ENCODE assay signal across 1 mouse cellular context in the genomic region with DNA sequence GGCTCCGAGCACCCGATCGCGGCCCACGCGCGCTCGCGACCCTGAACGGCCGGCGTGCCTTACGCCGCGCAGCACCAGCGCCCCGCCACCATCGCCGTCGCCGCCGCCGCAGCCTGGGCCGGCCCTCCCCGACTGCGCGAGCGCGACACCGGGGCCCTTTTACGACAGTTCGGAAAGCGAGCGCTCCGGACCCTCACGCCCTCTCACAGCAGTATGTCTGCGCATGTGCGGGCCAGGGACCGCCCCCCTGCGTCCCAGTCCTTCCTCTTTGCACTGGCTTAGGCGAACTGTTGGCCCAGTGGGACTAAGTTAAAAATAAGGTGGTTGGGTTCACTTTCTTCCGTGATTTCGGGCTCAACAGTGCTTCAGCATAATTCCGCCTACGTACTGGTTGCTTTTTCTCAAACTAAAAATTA.
A peak's percentile ranks its signal among the peaks of the same experiment; 100 is the strongest.
TF ChIP-seq lines count a peak whose summit lies in the region.

A gene (minus strand): TSS at position 100 of the 416 bp plus-strand sequence.

TF ChIP-seq in CH12.LX, 34 proteins besides CTCF, POLR2A, EP300 and RAD21 (continued from another document):
- TF ChIP-seq E2F4 (IDR thresholded peaks at IDR 0.05; ENCODE audit: insufficient replicate concordance, low read depth, low read length) (no peak), CHD1 (IDR thresholded peaks at IDR 0.05; ENCODE audit: low read depth, low read length) (no peak), TBP (conservative IDR thresholded peaks at IDR 0.05; ENCODE audit: low read depth, low read length) (peak; percentile 92), ETS1 (conservative IDR thresholded peaks at IDR 0.05; ENCODE audit: low read depth, low read length) (no peak), ZC3H11A (IDR thresholded peaks at IDR 0.05; ENCODE audit: low read depth, low read length) (no peak), CHD2 (IDR thresholded peaks at IDR 0.05; ENCODE audit: low read length) (no peak), IRF4 (IDR thresholded peaks at IDR 0.05; ENCODE audit: low read depth, low read length) (no peak), SIN3A (IDR thresholded peaks at IDR 0.05; ENCODE audit: low read length) (no peak), USF1 (IDR thresholded peaks at IDR 0.05; ENCODE audit: low read depth, low read length) (no peak), ZMIZ1 (IDR thresholded peaks at IDR 0.05; ENCODE audit: low read depth, low read length) (0 out of 2 replicates have a peak, but pooled peaks have one; percentile 56), MAFK (IDR thresholded peaks at IDR 0.05; ENCODE audit: insufficient replicate concordance, low read length) (no peak), GABPA (IDR thresholded peaks at IDR 0.05; ENCODE audit: insufficient replicate concordance, low read depth, low read length) (no peak), SMC3 (IDR thresholded peaks at IDR 0.05; ENCODE audit: low read depth, low read length) (no peak), JUN (IDR thresholded peaks at IDR 0.05; ENCODE audit: insufficient read depth, low read depth, low read length) (no peak), NRF1 (IDR thresholded peaks at IDR 0.05; ENCODE audit: low read depth, low read length) (peak; percentile 97), ZNF384 (IDR thresholded peaks at IDR 0.05; ENCODE audit: low read depth, low read length) (no peak)
